Mouse (Mus musculus) erythroid progenitor cell, adult 5-6 weeks (primary cell): ENCODE results near the gene Gm10647. TPM values are rescaled to one million over a fixed set of nuclear protein-coding genes. Genes with fewer than 3 reads are reported as not detected.
"Not testable (repeated sequence)": the region's sequence is repeated elsewhere in the genome, so short reads cannot be mapped to it uniquely, and the experiment has no call there.

Experiments used
- ATAC-seq: replicated peaks from 2 replicates; pipeline ENCODE4 v1.8.0; 2016; ENCODE audit warnings: moderate number of reproducible peaks, mild to moderate bottlenecking, moderate TSS enrichment, inconsistent platforms; ENCODE audit not compliant: poor library complexity, low FRiP score, severe bottlenecking
- total RNA-seq, 2 experiments: library from RNA; stranded (forward) in 1 of 2; stranded (reverse) in 1 of 2; fragments of 150-400 nt in 1 of 2; fragments of 186-747, 209-891 nt in 1 of 2; gene quantifications; 2 replicates each; pipeline versions ENCODE4 v1.2.3 to v1.2.4; 2015 to 2017; ENCODE audit warnings: low replicate concordance in 2 of 2

Gm10647 gene
- total RNA-seq (2015; ENCODE audit: low replicate concordance) (not detected in 2 replicates), total RNA-seq (2017; ENCODE audit: low replicate concordance) (not detected in 2 replicates)

DNA sequence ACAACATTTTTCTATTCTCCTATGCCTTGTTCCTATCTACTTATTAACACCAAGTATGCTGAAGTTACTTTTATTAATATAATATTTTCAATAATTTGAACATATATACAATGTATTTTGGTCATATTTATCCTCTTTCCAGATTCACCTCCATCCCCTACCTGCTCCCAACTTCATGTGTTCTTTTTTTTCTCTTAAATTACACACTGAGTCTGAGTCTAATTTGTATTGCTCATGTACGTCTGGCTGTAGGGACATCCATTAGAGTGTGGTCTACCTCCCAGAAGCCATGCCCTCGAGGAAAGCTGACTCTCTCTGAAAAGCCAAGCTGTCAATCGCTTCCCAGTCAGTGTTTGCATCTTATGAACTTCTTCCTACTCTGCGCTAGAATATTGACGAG is at the start of gene Gm10647:
Gene Gm10647, plus strand, starts transcription at position 301 of the 400 bp plus-strand sequence.
- ATAC-seq: no peak

DNA sequence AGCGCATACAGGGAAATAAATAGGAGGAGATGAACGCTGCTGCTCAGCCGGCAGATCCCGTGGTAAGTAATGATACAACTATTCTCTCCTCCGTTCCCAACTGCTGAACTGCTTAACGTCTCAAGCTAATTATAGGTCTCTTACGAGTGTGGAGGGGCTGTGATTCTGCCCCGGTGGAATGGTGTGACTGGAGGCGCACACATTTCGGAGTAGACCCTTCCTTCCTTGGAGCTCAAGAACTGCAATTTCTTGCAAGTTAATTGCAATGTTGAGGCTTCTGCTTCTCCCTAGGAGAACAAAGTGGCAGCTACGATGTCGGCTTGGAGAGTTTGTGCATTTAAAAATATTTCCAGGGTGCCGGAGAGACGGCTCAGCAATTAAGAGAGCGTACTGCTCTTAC is 48.4 kb upstream of the Gm10647 start:
- no peak for ATAC-seq

DNA sequence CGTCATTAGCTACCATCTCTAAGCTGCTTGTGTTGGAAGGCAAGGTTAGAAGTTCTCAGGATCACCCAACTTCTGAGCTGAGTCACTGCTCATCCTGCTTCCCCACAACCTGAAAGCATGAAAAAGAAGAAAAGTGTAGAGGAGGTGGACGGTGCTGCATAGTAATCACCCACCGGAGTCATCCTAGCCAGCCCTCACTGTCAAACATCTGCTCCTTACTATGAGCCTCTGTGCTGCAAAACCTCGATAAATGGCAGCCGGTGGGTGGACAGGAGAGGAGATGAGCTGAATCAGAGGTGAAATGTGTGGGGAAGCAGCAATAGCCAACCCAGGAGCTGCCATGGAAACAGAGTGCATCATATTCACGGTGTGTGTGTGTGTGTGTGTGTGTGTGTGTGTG is 44.0 kb upstream of the Gm10647 start:
- ATAC-seq: no peak

DNA sequence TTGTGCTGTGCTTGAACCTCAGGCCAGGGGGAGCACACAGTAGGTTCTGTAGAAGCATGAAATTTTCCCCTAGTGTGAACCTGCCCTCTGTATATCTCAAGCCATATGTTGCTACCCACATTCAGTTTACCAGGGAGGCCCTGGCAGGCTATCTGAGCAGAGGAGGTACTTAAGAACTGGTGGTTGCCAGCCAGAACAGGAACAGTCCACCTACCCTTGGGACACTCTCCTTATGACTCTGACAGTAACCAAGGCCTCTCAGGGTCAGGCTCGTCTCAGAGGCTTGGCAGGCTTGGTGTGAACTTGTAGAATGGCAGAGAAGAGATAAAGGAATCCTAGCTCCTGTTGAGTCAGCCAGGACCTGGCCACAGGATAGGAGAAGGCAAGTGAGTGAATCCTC is 35.8 kb upstream of the Gm10647 start:
- ATAC-seq: no peak

DNA sequence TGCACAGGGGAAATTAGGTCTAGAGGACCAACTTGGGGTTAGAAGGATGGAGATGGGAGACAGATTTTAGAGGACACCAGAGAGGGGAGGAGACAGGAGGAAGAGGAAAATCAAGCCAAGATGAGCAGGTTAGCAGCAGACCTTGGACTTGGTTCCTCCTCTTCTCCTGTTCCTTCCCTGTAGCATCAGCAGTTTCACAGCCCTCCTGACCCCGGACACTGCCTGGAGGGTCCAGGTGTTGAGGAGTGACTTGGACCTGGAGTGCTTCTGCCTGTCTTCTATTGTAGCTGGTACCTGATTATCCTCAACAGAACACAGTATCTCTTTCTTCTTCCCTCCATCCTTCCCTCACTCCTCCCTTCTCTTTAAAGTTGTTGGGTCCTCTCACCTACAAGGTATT is 28.1 kb upstream of the Gm10647 start:
- ATAC-seq: no peak

DNA sequence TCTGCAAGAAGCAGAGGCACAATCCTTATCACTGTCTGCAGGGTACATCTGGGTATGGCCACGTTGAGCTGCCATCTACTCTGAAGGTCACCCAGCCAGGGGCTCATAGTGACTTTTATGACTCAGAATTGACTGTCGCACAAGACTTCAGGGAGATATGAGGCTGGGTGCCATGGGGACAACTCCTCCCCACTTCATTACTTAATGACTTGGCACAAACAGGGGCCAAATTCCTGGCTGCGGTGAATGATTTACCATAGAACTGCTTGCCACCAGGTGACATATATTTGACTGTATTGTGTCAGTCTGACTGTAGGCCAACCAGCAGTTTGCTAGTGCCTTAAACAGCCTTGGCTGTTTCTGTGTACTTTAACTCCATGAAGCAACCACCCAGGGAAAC is 27.6 kb upstream of the Gm10647 start:
- ATAC-seq: no peak

DNA sequence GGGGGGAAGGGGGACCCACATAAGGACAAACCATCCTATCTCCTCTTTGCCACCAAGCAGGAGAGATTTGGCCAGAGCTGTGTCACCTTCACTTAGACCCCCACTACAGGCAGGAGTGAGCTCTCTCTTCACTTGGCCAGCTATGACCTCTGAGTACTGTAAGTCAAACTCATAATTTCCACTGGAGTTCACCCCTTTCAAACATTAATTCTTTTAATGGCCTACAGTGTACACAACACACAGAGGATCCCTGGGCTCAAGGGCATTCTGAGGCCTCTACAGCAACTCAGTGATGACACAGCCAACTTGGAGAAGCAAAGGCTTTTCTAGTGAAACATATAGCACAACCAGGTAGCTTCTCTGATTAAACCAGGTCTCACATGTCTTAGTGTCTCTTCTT is 26.1 kb upstream of the Gm10647 start:
- no peak for ATAC-seq

DNA sequence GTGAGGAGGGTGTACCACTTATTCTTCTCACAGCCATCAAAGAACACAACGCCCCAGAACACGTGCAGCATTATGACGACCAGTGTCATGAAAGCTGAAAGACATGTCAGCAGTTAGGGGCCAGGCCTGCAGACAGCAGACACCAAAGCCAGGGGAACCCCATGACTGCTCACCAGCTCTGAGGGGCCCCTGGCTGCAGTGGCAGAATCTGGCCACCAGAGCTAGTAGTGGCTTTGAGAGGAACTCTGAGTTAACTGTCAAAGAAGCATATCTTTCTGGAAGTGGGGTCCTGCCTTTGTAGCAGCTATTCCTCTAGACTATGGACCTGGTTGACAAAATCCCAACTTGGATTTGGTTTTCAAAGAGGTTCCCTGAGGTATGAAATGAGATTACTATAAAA is 12.3 kb upstream of the Gm10647 start:
- ATAC-seq: peak; percentile 54

DNA sequence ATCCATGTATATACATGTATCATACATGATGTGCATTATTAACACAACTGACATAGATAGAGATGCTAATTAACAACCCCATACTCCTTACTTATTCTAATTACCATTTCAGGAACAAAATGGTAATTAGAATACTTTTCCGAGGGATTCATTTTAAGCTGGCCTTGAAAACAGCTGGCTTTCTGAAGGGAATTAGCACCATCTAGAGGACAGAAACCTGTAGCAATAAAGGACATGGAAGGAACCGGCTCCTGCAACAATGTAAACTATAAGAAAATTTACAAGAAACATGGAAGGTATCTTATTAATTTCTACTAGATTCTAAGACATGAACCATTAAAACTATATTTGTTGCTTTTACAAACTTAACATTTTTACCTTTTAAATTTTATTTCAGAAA is 9.0 kb upstream of the Gm10647 start:
- ATAC-seq: no peak

DNA sequence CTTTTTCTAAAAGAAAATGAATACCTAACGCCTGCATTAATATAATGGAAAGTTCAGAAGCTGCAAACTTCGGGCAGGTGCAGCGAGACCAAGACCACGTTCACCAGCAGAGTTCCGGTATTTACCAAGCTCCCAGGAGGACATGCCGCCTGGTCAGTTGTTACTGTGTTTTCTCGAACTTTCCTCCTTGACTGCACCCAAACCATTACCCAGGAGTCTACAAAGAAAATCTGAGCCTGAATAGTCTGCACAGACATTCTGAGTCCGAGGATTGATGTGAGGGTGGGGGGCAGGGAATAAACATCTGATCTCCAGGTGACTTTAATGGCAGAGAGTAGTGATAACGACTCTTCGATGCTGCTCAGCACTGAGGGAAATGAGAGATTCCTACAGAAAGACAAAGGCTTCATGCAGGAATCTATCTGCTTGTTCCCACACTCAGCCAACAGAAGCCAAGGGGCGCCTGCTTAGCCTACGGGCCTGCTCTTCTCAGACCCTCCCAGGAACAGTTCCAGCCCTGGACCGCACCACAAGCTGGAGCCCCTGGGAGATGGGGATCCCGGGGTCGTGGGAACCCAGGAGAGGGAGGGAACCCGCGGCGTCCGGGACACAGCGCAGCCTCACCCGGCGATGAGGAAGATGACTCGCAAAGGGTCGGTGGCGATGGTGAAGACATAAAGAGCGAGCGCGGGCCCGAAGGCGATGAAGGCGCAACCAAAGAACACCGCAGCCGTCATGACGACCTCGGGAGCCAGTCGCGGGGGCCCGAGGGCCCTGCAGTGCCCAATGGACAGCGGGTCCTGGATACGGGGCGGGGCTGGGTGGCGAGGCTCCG is 2.0 kb upstream of the Gm10647 start:
- no peak for ATAC-seq

DNA sequence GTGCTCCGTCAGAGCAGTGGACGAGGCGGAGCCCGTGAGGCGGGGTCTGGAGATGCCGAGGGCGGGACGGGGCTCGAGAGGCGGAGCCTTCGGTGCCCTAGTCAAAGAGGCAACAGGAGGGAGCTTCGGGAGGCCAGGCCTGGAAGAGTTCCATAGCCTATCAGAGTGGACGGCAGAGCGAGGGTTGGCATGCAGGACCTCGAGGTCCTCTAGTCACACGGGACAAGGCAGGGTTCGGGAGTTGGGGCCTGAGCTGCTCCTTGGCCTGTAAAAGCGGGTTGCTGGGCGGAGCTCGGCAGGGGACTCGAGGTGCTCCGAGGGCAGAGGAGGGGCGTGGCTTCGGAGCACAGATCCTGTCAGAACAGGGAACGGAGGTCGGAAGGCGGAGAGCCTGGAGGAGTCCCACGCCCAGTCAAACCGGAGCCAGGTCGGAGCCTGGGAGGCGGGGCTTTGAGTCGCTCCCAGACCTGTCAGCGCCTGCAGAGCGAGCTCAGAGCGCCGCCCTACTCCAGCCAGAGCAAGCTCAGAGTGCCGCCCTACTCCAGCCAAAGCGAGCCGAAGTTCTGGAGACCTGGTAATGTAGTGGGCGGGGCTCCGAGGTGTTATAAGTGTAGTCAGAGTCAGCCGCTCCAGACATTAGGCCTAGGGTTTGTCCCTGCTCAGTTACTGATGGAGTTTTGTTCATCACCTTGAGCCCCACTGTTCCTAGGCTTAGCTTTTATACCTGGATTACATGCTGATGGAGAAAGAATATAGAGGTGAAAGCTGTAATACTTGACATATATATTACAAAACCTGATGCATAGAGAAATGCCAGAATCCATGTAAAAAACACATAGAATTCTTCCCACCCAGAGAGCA is 1.1 kb upstream of the Gm10647 start, which contains the start of gene Aph1b:
Gene Aph1b, minus strand, starts transcription at position 27 of the 861 bp plus-strand sequence.
- ATAC-seq: peak; percentile 96

DNA sequence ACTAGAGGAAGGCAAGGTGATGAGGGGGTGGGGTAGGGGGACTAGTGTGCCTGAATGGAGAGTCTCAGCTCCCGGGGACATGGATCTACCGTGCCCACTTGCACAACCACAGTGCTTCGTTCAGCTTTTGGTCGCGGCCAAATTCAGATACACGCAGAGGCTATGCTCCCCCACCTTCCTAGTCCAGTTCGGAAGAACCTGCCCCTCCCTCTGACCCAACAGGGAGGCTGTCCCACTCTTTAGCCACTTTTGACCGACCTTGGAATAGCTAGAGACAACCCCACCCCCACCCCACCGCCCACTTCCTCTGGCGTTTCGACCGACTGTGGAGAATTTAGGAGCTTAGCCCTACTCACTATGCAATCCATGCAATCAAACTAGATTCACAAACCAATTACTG is 5.1 kb downstream of the Gm10647 start:
- no peak for ATAC-seq

DNA sequence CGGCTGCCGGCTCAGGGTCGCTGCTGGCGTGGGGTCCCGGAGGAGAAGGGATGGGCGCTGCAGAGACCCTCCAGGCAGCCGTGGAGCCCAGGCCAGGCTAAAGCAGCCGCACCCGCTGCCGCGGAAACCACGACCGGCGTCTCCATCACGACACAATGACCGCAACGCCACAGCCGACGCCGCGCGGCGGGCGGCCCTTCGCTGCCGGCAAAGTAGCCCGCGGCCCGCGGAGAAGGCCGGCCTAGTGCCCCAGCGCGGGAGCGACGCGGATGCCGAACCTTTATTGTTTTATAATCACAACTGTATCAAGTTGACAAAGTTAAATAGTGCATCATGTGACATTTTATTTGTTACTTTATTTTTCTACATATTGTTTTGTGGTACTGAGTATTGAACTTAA is 9.1 kb downstream of the Gm10647 start:
- not testable (repeated sequence) for ATAC-seq

DNA sequence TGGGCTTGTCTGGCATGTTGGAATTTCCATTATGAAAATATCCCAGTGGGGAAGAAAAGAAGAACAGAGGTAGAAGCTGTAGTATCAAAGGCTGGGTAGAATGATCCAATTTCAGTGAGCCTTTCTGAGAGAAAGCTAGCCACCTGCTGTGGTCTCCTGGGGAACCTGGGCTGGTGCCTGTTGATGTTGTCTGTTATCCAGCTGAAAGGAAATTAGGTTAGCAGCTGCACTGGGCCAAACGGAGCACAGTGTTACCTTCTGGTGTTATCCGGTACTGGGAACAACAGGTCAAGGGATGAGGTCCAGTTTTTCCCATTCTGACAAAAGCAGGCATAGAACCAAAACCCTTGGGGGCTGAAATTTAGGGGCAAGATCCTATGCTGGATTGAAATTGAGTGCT is 16.6 kb downstream of the Gm10647 start:
- no peak for ATAC-seq

DNA sequence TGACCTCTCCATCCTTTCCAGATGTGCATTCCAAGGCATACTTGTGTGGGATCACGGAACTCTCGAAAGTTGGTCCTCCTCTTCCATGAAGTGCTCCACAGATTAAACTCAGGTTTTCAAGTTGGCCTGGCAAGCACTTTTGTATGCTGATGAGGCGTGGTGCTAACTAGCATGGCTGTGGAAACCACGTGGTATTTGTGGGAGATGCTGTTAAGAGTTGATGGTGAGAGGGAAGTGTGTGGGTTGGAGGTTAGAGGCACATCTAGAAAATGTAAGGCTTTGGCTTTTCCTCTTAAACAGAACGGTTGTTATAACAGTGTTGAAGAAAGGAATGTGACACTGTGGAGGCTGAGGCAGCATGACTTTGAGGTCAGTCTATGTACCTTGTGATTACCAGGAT is 24.2 kb downstream of the Gm10647 start:
- no peak for ATAC-seq

DNA sequence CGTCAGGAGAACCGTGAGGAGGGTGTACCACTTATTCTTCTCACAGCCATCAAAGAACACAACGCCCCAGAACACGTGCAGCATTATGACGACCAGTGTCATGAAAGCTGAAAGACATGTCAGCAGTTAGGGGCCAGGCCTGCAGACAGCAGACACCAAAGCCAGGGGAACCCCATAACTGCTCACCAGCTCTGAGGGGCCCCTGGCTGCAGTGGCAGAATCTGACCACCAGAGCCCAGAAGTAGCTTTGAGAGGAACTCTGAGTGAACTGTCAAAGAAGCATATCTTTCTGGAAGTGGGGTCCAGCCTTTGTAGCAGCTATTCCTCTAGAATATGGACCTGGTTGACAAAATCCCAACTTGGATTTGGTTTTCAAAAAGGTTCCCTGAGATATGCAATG is 25.4 kb downstream of the Gm10647 start:
- ATAC-seq: 0 out of 2 replicates have a peak, but pooled peaks have one; percentile 26

DNA sequence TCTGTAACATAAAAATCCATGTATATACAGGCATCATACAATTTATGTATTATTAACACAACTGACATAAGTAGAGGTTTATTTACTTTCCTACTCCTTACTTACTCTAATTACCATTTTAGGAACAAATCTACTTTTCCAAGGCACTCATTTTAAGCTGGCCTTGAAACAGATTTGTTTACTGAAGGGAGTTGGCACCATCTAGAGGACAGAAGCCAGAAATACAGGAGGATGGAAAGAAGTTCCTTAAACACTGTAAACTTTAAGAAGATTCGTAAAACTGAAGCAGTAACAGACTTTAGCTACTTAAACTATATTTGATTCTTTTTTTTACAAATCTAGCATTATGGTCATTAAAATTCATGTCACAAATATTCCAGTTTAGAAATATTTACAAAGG is 29.2 kb downstream of the Gm10647 start:
- 0 out of 2 replicates have a peak, but pooled peaks have one; percentile 44 for ATAC-seq

DNA sequence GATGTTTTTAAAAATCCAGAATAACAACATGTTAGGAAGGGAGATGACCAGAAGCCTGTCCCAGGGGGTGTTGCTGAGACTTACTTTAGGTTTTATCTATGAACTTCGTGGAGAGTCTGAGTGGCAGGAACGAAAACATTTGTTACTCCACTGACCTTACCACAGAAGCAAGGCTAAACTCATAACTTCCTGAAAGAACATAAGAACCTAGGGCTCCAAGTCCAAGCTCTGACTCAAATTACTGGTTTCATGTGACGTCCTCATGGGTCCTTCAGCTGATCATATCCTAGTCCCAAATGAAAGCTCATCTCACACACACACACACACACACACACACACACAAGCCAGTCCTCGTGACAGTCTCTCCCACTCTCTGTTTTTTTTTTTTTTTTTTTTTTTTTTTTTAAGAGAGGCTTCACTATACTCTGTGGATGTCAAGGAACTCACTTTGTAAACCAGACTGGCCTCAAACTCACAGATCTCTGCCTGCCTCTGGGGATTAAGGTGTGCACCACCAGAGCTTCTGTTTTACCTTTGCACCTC is 35.6 kb downstream of the Gm10647 start:
- no peak for ATAC-seq

DNA sequence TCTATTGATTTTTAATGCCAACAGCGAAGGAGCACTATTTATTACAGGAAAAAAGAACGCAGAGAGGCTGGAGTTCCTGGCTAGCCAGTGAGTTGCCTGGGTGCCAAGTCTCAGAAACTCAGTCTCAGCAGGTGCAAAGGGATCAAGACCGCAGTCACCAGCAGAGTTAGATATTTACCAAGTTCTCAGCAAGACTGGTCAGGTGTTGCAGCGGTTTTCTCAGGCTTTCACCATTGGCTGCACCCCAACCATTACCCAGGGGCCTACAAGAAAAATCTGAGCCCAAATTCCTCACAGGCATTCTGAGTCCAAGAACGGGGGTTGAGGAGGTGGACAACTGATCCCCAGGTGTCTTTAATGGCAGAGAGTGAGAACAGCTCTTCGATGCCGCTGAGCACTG is 37.0 kb downstream of the Gm10647 start:
- ATAC-seq: no peak

DNA sequence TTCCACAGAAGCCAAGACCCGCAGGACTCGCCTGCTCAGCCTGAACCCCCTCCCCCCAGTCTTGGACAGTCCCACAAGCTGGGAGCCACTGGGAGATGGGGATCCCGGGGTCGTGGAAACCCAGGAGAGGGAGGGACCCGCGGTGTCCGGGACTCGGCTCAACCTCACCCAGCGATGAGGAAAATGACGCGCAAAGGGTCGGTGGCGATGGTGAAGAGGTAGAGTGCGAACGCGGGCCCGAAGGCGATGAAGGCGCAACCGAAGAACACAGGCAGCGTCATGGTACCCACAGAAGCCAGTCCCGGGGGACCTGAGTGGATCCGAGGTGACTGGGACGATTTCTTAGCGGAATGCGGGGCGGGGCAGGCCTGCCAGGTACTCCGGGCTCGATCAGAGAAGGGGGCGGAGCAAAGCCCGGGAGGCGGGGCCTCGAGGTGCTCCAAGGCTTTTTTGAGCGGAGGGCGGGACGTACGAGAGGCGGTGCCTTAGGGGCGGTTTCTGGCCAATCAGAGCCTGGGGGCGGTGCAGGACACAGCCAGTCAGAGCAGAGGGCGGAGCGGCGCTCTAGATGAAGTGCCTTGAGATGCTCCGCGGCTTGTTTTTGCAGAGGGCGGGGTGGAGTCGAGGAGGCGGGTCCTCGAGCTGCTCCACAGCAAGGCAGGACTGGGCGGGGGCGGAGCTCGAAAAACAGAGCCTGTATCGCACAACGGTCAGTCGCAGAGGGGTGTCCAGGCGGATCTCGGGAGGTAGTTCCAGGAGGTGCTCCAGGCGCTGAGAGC is 37.7 kb downstream of the Gm10647 start, which contains the start of gene Aph1c:
Gene Aph1c, minus strand, starts transcription at position 409 of the 779 bp plus-strand sequence.
- peak; percentile 96 for ATAC-seq
